Mouse (Mus musculus): ENCODE data around the gene Gm6358.
"Not testable (repeated sequence)": the region's sequence is repeated elsewhere in the genome, so short reads cannot be mapped to it uniquely, and the experiment has no call there.

Gene Gm6358

DNA sequence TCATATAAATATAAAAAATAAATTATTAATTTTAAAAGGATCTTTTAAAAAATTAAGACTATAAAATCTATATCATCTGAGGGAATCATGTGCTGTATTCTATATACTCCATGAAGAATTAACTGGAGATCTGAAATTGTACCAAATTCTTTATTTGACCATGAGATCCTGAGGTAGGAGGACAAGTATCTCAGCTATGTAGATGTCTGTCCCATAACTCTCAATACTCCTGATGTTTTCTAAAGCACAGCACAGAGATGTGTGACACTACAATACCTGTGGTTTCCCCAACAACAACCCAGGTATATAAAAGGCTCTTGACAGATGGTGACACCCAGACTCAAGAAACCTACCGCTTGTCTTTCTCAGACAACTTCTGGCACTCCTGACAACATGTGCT is at the start of gene Gm6358:
Gm6358 (plus strand) TSS at position 301 of the 400 bp plus-strand sequence.
- DNase-seq (ENCODE audit: low read depth, low spot score), result no peak

GRCm38 (mm10) chr16:89150786-89151185 is 10.1 kb downstream of the Gm6358 start, which contains the start of gene Gm10061:
Gene Gm10061, plus strand, starts transcription at chr16:89151086.
- DNase-seq (ENCODE audit: low read depth, low spot score), result no peak

DNA sequence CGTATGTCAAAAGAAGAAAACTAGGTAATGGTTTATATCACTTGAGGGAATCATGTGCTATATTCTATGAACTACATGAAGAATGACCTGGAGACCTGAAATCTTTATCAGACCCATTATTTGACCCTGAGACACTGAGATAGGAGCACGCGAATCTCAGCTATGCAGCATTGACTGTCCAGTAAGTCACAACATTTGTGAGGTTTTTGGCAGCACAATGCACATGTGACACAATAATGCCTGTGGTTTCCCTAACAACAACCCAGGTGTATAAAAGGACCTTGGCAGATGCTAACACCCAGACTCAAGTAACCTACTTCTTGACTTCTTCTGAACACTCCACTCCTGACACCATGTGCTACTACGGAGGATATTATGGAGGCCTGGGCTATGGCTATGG is 17.0 kb downstream of the Gm6358 start, which contains the start of gene Gm9789:
Gm9789 (plus strand) TSS at position 301 of the 400 bp plus-strand sequence.
- DNase-seq (ENCODE audit: low read depth, low spot score), result no peak

DNA sequence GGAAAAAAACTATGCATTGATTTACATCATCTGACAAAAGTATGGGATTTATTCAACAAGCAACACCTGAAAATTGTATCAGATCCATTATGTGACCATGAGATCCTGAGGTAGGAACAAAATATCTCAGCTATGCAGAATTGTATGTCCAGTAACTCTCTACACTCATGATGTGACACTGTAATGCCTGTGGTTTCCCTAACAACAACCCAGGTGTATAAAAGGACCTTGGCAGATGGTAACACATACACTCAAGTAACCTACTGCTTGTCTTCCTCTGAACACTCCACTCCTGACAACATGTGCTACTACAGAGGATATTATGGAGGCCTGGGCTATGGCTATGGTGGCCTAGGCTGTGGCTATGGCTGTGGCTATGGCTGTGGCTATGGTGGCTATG is 28.5 kb downstream of the Gm6358 start, which contains the start of gene Gm7735:
Gm7735 (plus strand) TSS at position 301 of the 400 bp plus-strand sequence.
- DNase-seq (ENCODE audit: low read depth, low spot score), result not testable (repeated sequence)

DNA sequence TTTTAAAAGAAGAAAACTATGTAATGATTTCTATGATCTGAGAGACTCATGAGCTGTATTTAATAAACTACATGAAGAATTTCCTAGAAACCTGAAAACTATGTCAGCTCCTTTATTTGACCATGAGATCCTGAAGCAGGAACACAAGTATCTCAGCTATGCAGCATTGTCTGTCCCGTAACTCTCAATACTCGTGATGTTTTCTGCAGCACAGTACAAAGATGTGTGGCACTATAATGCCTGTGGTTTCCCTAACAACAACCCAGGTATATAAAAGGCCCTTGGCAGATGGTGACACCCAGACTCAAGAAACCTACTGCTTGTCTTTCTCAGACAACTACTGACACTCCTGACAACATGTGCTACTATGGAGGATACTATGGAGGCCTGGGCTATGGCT is 33.8 kb downstream of the Gm6358 start, which contains the start of gene 1110057P08Rik:
1110057P08Rik (plus strand) TSS at position 301 of the 400 bp plus-strand sequence.
- no peak for DNase-seq (ENCODE audit: low read depth, low spot score)

- DNase-seq (ENCODE audit: low read depth, low spot score), result no peak
Observed at GRCm38 (mm10) chr16:89188621-89189020, 48.0 kb downstream of the Gm6358 start.
